16 mouse cellular contexts compared by ENCODE assay signal in the genomic region with DNA sequence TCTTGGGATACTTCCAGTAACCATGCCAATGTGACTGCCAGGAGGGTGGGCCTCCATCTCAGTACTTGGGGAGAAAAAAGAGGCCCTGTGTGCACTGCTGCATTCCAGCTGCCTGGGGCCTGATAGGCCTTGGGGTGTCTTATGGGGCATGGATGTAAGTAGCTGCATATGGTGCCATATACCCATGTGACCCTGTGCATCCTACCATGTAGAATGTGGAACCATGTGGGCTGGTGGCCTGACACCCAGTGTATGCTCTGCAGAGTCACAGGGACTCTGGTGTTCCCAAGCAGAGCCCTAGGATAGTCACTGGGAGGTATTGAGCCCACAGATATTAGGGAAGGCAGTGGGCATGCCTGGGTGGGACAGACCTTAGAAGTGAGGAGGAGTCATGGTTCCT. TPM values are rescaled to one million over a fixed set of nuclear protein-coding genes. Genes with fewer than 3 reads are reported as not detected.
"Had no signal": no experiment of that assay in that cellular context is flagged by ENCODE, and none has a peak within 500 bp of the region (broad histone marks: within the 10 kb centered on the region; RNA-seq: fewer than 3 reads in every experiment).

No protein-coding gene starts in this region.

- H3K27ac ChIP-seq: neural tube, embryonic 15.5 days; stomach, embryonic 15.5 days; stomach, postnatal 0 days had no signal

- H3K27me3 ChIP-seq: neural tube, embryonic 15.5 days; stomach, embryonic 15.5 days had no signal

- H3K36me3 ChIP-seq: neural tube, embryonic 15.5 days; stomach, embryonic 15.5 days had no signal

- DNase-seq: retina, postnatal 1 day; right cerebral cortex, adult 18-20 months; right cerebral cortex, postnatal 14 days; right cerebral cortex, postnatal 25 days; right cerebral cortex, postnatal 4 days; spleen, adult 18-20 months; thymus, adult 18-20 months; thymus, adult 2 months; thymus, postnatal 14 days; thymus, postnatal 25 days; thymus, postnatal 36 days; thymus, postnatal 4 days had no signal

- H3K4me2 ChIP-seq: neural tube, embryonic 15.5 days; stomach, embryonic 15.5 days had no signal

- H3K9ac ChIP-seq: neural tube, embryonic 15.5 days; stomach, embryonic 15.5 days had no signal

- H3K9me3 ChIP-seq: neural tube, embryonic 15.5 days; stomach, embryonic 15.5 days had no signal

- H3K4me3 ChIP-seq: neural tube, embryonic 15.5 days; stomach, embryonic 15.5 days had no signal

RNA-seq across cellular contexts. Expression of a gene that starts 57.9 kb away (rescaled TPM):
- total RNA-seq: neutrophil, adult 5-6 weeks had no signal
